Mouse (Mus musculus) lung, embryonic 16.5 days (tissue): ENCODE results near the gene Fbxo46. TPM values are rescaled to one million over a fixed set of nuclear protein-coding genes. Genes with fewer than 3 reads are reported as not detected.

ENCODE experiments used
- ATAC-seq: fragments of 200-750 bp; cut with Nextera tagmentation; 2 replicates; pipeline ENCODE4 v1.8.0; 2017; ENCODE audit warnings: low read depth, mild to moderate bottlenecking, moderate library complexity
- H3K27ac ChIP-seq: fragments of 300-500 bp; sonication (generic); 2 replicates; pipeline ENCODE4 v1.5.1; 2014; ENCODE audit warnings: mild to moderate bottlenecking, control low read depth, low read length
- H3K27me3 ChIP-seq: fragments of 300-500 bp; sonication (generic); 2 replicates; pipeline ENCODE4 v1.6.1; 2014; ENCODE audit warnings: low read depth, low read length, mixed read lengths; ENCODE audit not compliant: control insufficient read depth, insufficient read depth
- H3K36me3 ChIP-seq: fragments of 300-500 bp; sonication (generic); 2 replicates; pipeline ENCODE4 v1.6.1; 2014; ENCODE audit warnings: low read length; ENCODE audit not compliant: control insufficient read depth, insufficient read depth
- H3K4me1 ChIP-seq: fragments of 300-500 bp; sonication (generic); replicated peaks from 2 replicates; pipeline ENCODE4 v1.6.1; 2014; ENCODE audit warnings: low read length, mixed read lengths; ENCODE audit not compliant: control insufficient read depth, insufficient read depth
- H3K4me2 ChIP-seq: fragments of 300-500 bp; sonication (generic); 2 replicates; pipeline ENCODE4 v1.6.1; 2014; ENCODE audit warnings: low read depth, low read length, control low read depth
- H3K4me3 ChIP-seq: fragments of 300-500 bp; sonication (generic); 2 replicates; pipeline ENCODE4 v1.5.1; 2014; ENCODE audit warnings: mild to moderate bottlenecking, low read length, control low read depth
- H3K9ac ChIP-seq: fragments of 300-500 bp; sonication (generic); 2 replicates; pipeline ENCODE4 v1.6.1; 2014; ENCODE audit warnings: low read length, control low read depth
- H3K9me3 ChIP-seq: fragments of 300-500 bp; sonication (generic); 2 replicates; pipeline ENCODE4 v1.6.1; 2016; ENCODE audit warnings: low read length; ENCODE audit not compliant: control insufficient read depth
- WGBS: fragments of 180-500 bp; shearing (Covaris S2); extraction: QIAGEN DNeasy Blood & Tissue Kit; methylation state at CpG from one replicate; pipeline ENCODE4 v1.1.7; 2014; 5-methylcytosine and 5-hydroxymethylcytosine counted together
- polyA plus RNA-seq: library from polyadenylated mRNA; unstranded; fragments of >200 nt; fragmentation: Nextera tagmentation; extraction: Ambion mirVana; gene quantifications from 2 replicates; pipeline ENCODE4 v1.2.1, GENCODE M21; 2015

The Fbxo46 gene
- polyA plus RNA-seq, 1 experiment from 2014 or later, result 16.3 TPM

DNA sequence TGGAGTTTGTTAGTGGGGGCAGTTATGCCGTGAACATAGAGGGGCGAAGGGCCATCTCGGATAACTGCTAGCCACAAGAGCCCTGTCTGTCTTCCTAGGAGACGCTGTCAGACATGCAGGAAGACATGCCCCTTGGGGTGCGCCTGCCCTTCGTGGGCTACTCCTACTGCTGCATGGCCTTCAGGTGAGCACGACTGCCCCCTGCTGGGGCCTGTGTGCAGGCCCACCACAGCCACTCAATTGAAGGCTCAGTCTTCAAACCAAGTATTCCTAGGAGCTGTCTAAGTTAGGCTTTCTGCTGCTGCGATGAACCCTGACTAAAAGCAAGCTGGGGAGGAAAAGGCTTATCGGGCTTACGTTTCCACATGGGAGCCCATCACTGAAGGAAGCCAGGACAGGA is 30.8 kb upstream of the Fbxo46 start:
- H3K27me3 ChIP-seq, result no peaks in the 10 kb centered on the region
- H3K36me3 ChIP-seq, result 0 out of 2 replicates have a peak, but pooled peaks cover 2% of the 10 kb centered on the region
- H3K9me3 ChIP-seq, result no peaks in the 10 kb centered on the region
- no peak overlapping the region for H3K27ac ChIP-seq
- no peak for ATAC-seq
- no peak overlapping the region for H3K9ac ChIP-seq
- H3K4me2 ChIP-seq, result no peak overlapping the region
- H3K4me1 ChIP-seq, result peaks cover 40% of the 10 kb centered on the region
- no peak overlapping the region for H3K4me3 ChIP-seq
- WGBS, result 47% methylated on average over 10 of the region's 10 CpGs

- WGBS, result 53% methylated on average over 17 of the region's 17 CpGs
- H3K4me1 ChIP-seq, result peaks cover 27% of the 10 kb centered on the region
- peak overlapping the region; percentile 62 for H3K9ac ChIP-seq
- H3K27me3 ChIP-seq, result no peaks in the 10 kb centered on the region
- H3K36me3 ChIP-seq, result 0 out of 2 replicates have a peak, but pooled peaks cover 2% of the 10 kb centered on the region
- no peak overlapping the region for H3K4me3 ChIP-seq
- peak overlapping the region; percentile 99 for H3K27ac ChIP-seq
- H3K9me3 ChIP-seq, result no peaks in the 10 kb centered on the region
- peak overlapping the region; percentile 91 for H3K4me2 ChIP-seq
- no peak for ATAC-seq
Measured at GRCm38 (mm10) chr7:19091913-19092312, 27.7 kb upstream of the Fbxo46 start.

GRCm38 (mm10) chr7:19092381-19093173 is 27.1 kb upstream of the Fbxo46 start:
- Histone ChIP-seq H3K4me1 (peaks cover 27% of the 10 kb centered on the region), H3K4me2 (peak overlapping the region; percentile 91), H3K9ac (peak overlapping the region; percentile 62), H3K27me3 (no peaks in the 10 kb centered on the region), H3K9me3 (no peaks in the 10 kb centered on the region), H3K36me3 (0 out of 2 replicates have a peak, but pooled peaks cover 2% of the 10 kb centered on the region), H3K4me3 (peak overlapping the region; percentile 67), H3K27ac (peak overlapping the region; percentile 99)
- WGBS, result 8% methylated on average over 38 of the region's 38 CpGs
- ATAC-seq, result peak; percentile 41

- Histone ChIP-seq H3K4me2 (peak overlapping the region; percentile 91), H3K36me3 (0 out of 2 replicates have a peak, but pooled peaks cover 2% of the 10 kb centered on the region), H3K27me3 (no peaks in the 10 kb centered on the region), H3K9ac (peak overlapping the region; percentile 62), H3K9me3 (no peaks in the 10 kb centered on the region), H3K4me1 (peaks cover 27% of the 10 kb centered on the region), H3K27ac (peak overlapping the region; percentile 99), H3K4me3 (peak overlapping the region; percentile 67)
- under 1% methylated on average over 10 of the region's 15 CpGs for WGBS
- ATAC-seq, result peak; percentile 62
Measured at GRCm38 (mm10) chr7:19093174-19093521, 26.5 kb upstream of the Fbxo46 start.

- Histone ChIP-seq H3K4me3 (peak overlapping the region; percentile 67), H3K4me1 (peaks cover 27% of the 10 kb centered on the region), H3K27ac (peak overlapping the region; percentile 99), H3K9ac (peak overlapping the region; percentile 91), H3K27me3 (no peaks in the 10 kb centered on the region), H3K4me2 (peak overlapping the region; percentile 91), H3K9me3 (no peaks in the 10 kb centered on the region), H3K36me3 (0 out of 2 replicates have a peak, but pooled peaks cover 2% of the 10 kb centered on the region)
- under 1% methylated on average over 45 of the region's 45 CpGs for WGBS
- peak; percentile 87 for ATAC-seq
Measured at GRCm38 (mm10) chr7:19093537-19094385, 25.9 kb upstream of the Fbxo46 start.

- WGBS, result 0% methylated on average over 24 of the region's 36 CpGs
- H3K27me3 ChIP-seq, result no peaks in the 10 kb centered on the region
- H3K4me2 ChIP-seq, result peak within 1 kb of the TSS; percentile 91
- ATAC-seq, result peak; percentile 0; the same call in 1 of the 2 replicates
- H3K4me1 ChIP-seq, result peaks cover 27% of the 10 kb centered on the region
- H3K27ac ChIP-seq, result peak within 1 kb of the TSS; percentile 99
- no peaks in the 10 kb centered on the region for H3K9me3 ChIP-seq
- 0 out of 2 replicates have a peak, but pooled peaks cover 2% of the 10 kb centered on the region for H3K36me3 ChIP-seq
- peak within 1 kb of the TSS; percentile 91 for H3K9ac ChIP-seq
- H3K4me3 ChIP-seq, result peak within 1 kb of the TSS; percentile 67
Measured at GRCm38 (mm10) chr7:19094471-19094825, 25.2 kb upstream of the Fbxo46 start, which contains the start of gene Six5. Six5 (plus strand) TSS chr7:19094594.

DNA sequence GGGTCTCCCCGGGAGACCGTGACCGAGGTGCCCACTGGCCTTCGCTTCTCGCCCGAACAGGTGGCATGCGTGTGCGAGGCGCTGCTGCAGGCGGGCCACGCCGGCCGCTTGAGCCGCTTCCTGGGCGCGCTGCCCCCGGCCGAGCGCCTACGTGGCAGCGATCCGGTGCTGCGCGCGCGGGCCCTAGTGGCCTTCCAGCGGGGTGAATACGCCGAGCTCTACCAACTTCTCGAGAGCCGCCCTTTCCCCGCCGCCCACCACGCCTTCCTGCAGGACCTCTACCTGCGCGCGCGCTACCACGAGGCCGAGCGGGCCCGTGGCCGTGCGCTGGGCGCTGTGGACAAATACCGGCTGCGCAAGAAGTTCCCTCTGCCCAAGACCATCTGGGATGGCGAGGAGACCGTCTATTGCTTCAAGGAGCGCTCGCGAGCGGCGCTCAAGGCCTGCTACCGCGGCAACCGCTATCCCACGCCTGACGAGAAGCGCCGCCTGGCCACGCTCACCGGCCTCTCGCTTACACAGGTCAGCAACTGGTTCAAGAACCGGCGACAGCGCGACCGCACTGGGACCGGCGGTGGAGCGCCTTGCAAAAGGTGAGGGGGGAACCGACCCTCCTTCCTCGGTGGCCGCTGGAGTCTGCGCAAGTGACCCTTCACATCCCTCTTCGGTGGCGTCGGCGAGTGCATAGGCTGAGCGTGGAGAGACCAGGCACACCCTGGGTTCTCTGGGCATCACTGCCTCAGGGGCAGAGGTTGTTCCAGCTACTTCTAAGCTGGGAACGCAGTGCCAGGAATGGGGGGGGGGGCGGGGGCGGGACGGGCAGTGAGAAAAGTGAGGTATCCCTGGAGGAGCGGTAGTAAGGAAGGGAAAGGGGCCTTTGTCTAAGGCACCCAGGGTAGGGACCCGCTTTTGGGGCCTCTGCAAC is 24.6 kb upstream of the Fbxo46 start:
- Histone ChIP-seq H3K4me1 (peaks cover 27% of the 10 kb centered on the region), H3K4me3 (peak overlapping the region; percentile 67), H3K4me2 (peak overlapping the region; percentile 91), H3K27ac (peak overlapping the region; percentile 99), H3K9me3 (no peaks in the 10 kb centered on the region), H3K36me3 (0 out of 2 replicates have a peak, but pooled peaks cover 2% of the 10 kb centered on the region), H3K27me3 (no peaks in the 10 kb centered on the region), H3K9ac (peak overlapping the region; percentile 91)
- under 1% methylated on average over 84 of the region's 87 CpGs for WGBS
- ATAC-seq, result no peak

DNA sequence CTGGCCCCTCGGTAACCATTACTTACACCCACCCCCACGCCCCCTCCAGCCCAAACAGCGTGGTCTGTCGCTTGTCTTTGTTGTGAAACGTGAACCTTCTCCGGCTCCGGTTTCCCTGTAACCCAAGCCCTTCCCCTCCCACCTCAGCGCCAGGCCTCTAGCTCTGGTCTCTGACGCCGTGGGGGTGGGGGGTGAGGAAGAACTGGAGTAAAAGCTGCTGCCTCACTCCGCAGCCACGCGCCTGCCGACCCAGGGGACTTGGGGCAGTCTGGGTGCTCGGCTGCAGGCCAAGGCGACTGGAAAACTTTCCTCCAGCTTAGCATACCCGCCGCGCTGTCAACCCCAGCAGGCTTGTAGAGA is 23.9 kb upstream of the Fbxo46 start:
- Histone ChIP-seq H3K36me3 (0 out of 2 replicates have a peak, but pooled peaks cover 2% of the 10 kb centered on the region), H3K4me3 (peak overlapping the region; percentile 67)
- peak; percentile 23 for ATAC-seq

More for the DNA sequence above, 23.9 kb upstream of the Fbxo46 start:
- no peaks in the 10 kb centered on the region for H3K27me3 ChIP-seq
- peak overlapping the region; percentile 91 for H3K4me2 ChIP-seq
- H3K27ac ChIP-seq, result peak overlapping the region; percentile 99
- peaks cover 27% of the 10 kb centered on the region for H3K4me1 ChIP-seq
- WGBS, result under 1% methylated on average over 19 of the region's 19 CpGs
- H3K9me3 ChIP-seq, result no peaks in the 10 kb centered on the region
- peak overlapping the region; percentile 91 for H3K9ac ChIP-seq
